Mouse (Mus musculus): ENCODE results near the gene Fam166a. TPM values are rescaled to one million over a fixed set of nuclear protein-coding genes. Genes with fewer than 3 reads are reported as not detected.

The Fam166a gene
- total RNA-seq, 2 experiments from 2014 or later, result not detected

DNA sequence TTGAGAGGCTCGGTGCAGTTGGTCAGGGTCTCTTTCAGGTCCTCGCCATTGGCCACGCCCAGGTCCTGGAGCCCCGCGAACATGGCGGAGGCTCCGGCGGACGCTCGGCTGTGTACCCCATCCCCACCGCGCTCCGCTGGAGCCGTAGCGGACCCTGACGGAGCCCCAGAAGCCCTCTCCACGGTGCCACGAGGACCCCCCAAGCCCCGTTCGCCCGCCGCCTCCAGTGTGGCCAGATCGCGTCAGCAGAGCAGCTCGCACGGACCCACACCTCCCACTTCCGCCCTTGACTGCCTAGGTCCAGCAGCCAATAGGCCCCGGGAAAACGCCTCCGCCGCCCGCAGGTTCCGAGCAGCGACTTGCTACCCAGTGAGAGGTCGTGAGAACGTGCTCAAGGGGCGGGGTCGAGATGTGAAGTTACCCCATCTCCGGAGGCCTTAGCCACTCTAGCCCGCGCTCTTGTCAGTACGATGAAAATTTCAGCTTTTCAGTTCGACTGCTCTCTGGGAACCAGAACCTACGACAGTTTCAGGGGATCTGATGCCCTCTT, 7.3 kb upstream of the Fam166a start, which contains the start of gene Nelfb:
Gene Nelfb (minus strand): TSS at position 369 of the 550 bp plus-strand sequence.
- peak; percentile 65 to 94 for DNase-seq (ENCODE audit: extremely low spot score in 1 of 2, low spot score in 2 of 2)
- intact Hi-C loops (cut with DNase I), result no loop called here

- intact Hi-C loops (cut with DNase I), result no loop called here
Measured at GRCm38 (mm10) chr2:25213266-25213865, 5.2 kb upstream of the Fam166a start.

GRCm38 (mm10) chr2:25214444-25214843, 4.1 kb upstream of the Fam166a start, which contains the start of gene Stpg3:
Gene Stpg3 (minus strand): TSS chr2:25214637.
- intact Hi-C loops (cut with DNase I), result no loop called here
- DNase-seq (ENCODE audit: extremely low spot score in 1 of 2, low spot score in 2 of 2), result no peak

More at GRCm38 (mm10) chr2:25213266-25213865, 5.2 kb upstream of the Fam166a start:
- no peak for DNase-seq (ENCODE audit: extremely low spot score in 1 of 2, low spot score in 2 of 2)

- no peak for DNase-seq (ENCODE audit: extremely low spot score in 1 of 2, low spot score in 2 of 2)
- intact Hi-C loops (cut with DNase I), result no loop called here
Measured at GRCm38 (mm10) chr2:25217666-25218065, 879 bp upstream of the Fam166a start.

GRCm38 (mm10) chr2:25221331-25221772, 2.8 kb downstream of the Fam166a start:
- DNase-seq (ENCODE audit: extremely low spot score in 1 of 2, low spot score in 2 of 2), result no peak
- intact Hi-C loops (cut with DNase I), result no loop called here

DNA sequence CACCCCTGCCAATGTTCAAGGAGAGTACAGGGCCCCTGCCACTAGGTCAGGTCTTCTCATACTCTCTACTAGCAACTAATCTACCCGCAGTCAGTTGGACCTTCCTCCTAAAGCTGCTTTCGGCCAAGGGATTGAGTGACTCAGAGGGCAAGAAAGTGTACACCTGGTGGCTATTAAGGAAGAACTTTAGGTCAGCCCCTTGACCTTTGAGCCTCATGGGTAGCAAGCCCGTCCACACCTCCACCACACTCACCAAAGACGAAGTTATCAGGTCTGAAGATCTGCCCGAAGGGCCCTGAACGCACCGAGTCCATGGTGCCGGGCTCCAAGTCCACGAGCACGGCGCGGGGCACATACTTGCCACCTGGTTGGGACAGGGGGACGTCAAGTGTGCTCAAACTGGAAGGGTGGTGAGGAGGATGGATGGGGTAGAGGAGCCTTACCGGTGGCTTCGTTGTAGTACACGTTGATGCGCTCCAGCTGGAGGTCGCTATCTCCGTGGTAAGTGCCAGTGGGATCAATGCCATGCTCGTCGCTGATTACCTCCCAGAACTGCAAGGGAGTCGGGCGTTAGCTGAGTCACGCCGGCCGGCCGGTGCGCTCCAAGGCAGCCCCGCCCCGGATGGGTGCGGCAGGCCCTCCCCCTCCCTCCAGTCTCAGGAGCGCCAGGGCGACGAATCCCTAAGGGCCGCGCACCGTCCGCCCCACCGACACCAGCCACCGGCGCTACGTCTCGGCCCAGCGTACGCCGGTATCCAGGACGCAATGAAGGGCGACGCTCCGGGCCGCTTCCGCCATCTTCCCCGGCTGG, 5.3 kb downstream of the Fam166a start:
- intact Hi-C loops (cut with DNase I), result no loop called here
- DNase-seq (ENCODE audit: extremely low spot score in 1 of 2, low spot score in 2 of 2), result peak; percentile 38 to 89

- intact Hi-C loops (cut with DNase I), result no loop called here
- no peak for DNase-seq (ENCODE audit: extremely low spot score in 1 of 2, low spot score in 2 of 2)
Measured at GRCm38 (mm10) chr2:25224492-25224765, 5.9 kb downstream of the Fam166a start, which contains the start of gene Tubb4b. Gene Tubb4b (minus strand): TSS chr2:25224702.

DNA sequence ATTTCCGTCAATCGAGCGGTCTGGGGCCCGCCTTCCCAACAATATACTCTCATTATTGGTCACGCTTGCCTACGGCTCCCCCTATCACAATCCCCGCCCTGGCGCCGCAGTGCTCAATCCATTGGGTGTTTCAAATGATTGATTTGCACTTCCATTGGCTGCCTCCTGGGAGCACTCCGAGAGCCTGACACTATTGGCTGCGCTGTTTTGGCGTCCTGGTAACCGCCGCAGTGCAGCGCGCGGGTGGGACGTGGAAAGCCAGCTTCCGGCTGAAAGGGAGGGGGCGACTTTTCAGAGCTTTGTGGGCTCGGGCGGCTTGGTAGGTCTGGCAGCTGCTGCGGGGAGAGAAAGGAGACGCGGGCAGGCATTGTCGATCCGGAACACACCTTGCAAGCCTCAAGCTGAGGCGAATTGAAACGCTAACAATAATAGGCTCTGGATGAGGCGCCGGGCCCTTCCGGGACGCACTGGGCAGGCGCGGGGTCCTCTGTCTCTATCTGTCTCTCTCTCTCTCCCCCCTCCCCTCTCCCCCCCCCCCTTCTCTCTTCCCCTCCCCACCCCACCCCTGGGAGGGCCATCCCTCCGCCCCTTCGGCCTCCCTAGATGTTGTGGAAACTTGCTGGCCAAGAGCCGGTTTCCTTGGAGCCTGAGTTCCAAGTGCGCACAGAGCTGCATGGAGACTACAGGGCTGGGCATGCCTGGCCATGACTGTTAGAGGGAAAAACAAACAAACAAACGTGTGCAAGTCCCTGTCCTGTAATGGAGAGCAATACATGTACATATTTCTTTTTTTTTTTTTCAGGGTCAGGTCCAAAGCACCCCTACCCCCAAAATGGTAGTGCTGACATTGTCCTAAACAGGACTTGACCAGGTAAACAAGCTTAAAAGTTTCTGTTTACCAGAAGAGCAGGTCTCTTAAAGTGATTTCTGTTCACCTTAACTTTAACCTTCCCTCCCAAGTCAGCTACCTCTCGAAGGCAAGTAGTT, 6.5 kb downstream of the Fam166a start:
- peak; percentile 99 to 100 for DNase-seq (ENCODE audit: extremely low spot score in 1 of 2, low spot score in 2 of 2)
- intact Hi-C loops (cut with DNase I), result no loop called here

DNA sequence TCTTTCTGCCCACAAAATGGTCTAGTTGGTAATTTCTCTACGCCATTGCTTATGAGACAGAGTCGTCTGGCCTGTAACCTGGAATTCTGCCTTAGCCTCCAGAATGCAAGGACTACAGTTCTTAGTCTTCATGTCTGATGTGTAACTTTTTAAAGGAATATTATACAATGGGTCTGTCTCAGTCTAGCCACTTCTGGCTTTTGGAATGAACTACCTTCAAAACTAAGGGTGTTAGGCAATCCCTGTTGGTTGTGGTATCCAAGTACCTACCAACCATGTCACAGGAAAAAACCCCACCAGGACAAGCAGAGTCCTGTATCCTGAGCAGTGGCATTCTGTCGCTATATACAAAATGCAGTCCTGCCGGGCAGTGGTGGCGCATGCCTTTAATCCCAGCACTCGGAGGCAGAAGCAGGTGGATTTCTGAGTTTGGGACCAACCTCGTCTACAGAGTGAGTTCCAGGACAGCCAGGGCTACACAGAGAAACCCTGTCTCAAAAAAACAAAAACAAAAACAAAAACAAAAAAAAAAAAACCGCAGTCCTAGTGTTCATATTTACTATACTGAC, 7.3 kb downstream of the Fam166a start:
- no peak for DNase-seq (ENCODE audit: extremely low spot score in 1 of 2, low spot score in 2 of 2)
- intact Hi-C loops (cut with DNase I), result no loop called here

- peak; percentile 60 for DNase-seq (ENCODE audit: extremely low spot score in 1 of 2, low spot score in 2 of 2)
- intact Hi-C loops (cut with DNase I), result no loop called here
Measured at GRCm38 (mm10) chr2:25226864-25227263, 8.3 kb downstream of the Fam166a start.

- no peak for DNase-seq (ENCODE audit: extremely low spot score in 1 of 2, low spot score in 2 of 2)
- intact Hi-C loops (cut with DNase I), result no loop called here
Measured at GRCm38 (mm10) chr2:25227406-25227805, 8.9 kb downstream of the Fam166a start.

- intact Hi-C loops (cut with DNase I), result no loop called here
- peak; percentile 82 to 92 for DNase-seq (ENCODE audit: extremely low spot score in 1 of 2, low spot score in 2 of 2)
Measured at GRCm38 (mm10) chr2:25228431-25228889, 9.9 kb downstream of the Fam166a start.

DNA sequence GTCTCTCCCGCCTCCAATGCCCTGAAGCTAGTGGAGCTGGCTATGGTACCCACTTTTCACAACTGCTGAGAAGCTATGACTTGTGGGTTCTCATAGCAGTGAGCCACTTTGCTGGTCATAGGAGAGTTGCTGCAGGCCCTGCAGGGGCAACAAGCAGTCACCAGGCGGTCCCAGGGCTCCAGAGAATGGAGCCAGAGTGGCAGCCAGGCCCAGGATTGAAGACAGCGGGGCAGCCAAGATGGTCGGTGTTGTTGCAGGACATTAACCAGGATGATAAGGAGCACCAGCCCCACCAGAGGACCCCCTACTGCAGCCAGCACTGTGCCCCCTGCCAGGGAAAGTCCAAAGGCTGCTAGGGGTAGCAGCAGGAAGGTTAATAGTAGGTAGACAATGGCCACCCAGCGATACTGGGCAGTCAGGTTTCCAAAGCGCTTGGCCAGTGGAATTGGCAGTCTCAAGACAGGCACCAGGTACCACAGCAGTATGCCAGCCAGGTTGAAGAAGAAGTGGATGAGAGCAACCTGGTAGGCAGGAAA, 10.5 kb downstream of the Fam166a start:
- no peak for DNase-seq (ENCODE audit: extremely low spot score in 1 of 2, low spot score in 2 of 2)
- intact Hi-C loops (cut with DNase I), result no loop called here

GRCm38 (mm10) chr2:25229582-25229981, 11.0 kb downstream of the Fam166a start:
- intact Hi-C loops (cut with DNase I), result no loop called here
- no peak for DNase-seq (ENCODE audit: extremely low spot score in 1 of 2, low spot score in 2 of 2)

- intact Hi-C loops (cut with DNase I), result no loop called here
- DNase-seq (ENCODE audit: extremely low spot score in 1 of 2, low spot score in 2 of 2), result no peak
Measured at GRCm38 (mm10) chr2:25230581-25230980, 12.0 kb downstream of the Fam166a start.

- DNase-seq (ENCODE audit: extremely low spot score in 1 of 2, low spot score in 2 of 2), result no peak
- intact Hi-C loops (cut with DNase I), result no loop called here
Measured at GRCm38 (mm10) chr2:25231038-25231437, 12.5 kb downstream of the Fam166a start.

DNA sequence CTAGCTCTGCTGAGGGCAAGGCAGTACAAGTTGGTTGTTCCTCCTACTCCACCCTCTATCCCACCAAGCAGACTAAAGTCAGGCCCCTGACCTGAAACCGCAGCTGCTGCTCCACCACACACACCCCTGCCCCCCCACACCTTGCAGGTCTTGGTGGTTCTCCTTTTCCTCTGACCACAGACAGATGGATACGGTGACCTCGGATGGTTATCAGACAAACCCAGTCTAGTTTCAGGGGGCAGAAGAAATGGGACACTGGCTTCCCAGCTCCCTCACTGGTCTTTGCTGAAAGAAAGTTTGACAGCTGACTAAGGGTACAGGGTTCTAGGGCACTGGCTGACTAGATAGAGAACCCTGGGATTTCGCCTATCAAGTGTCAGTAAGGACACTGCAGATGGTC, 14.9 kb downstream of the Fam166a start:
- intact Hi-C loops (cut with DNase I), result no loop called here
- no peak for DNase-seq (ENCODE audit: extremely low spot score in 1 of 2, low spot score in 2 of 2)

- no peak for DNase-seq (ENCODE audit: extremely low spot score in 1 of 2, low spot score in 2 of 2)
- intact Hi-C loops (cut with DNase I), result no loop called here
Measured at GRCm38 (mm10) chr2:25234050-25234449, 15.5 kb downstream of the Fam166a start, which contains the start of gene Slc34a3. Gene Slc34a3 (minus strand): TSS chr2:25234364.

Data from left cerebral cortex, postnatal 10 days (tissue).